Mouse (Mus musculus): Measurements from ENCODE around the gene Taar7a.

DNA sequence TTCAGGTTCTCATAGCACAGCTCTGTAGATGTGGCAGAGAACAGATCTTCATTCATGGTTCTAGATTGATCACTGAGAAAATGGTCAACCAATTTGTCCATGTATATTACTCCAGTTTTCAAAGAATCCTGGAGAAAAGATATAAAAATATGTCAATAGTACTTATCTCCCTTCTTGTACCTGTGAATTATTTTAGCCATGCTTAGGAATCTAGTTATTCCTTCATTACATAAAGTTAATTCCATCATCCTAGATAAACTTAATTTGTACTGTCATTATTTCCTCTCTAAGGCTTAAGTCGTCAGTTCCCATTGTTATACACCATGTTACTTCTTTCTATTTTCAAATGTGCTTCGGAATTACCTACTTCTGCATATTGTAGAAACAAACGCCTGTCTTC lies at the start of gene Taar7a:
- TF ChIP-seq ZNF384 (IDR thresholded peaks at IDR 0.05; ENCODE audit: low read depth, low read length) = no peak
- no peak for TF ChIP-seq HCFC1 (IDR thresholded peaks at IDR 0.05; ENCODE audit: borderline replicate concordance, insufficient read depth, low read length)
